Mouse (Mus musculus): ENCODE results near the gene Adora1. TPM values are rescaled to one million over a fixed set of nuclear protein-coding genes. Genes with fewer than 3 reads are reported as not detected.
A peak's percentile ranks its signal among the peaks of the same experiment; 100 is the strongest.

The Adora1 gene
- total RNA-seq, 2 experiments from 2014 or later: 70.4 to 83.0 TPM

GRCm38 (mm10) chr1:134240701-134241100 lies 5.5 kb upstream of the Adora1 start:
- DNase-seq: no peak

- no peak for DNase-seq
Observed at GRCm38 (mm10) chr1:134237438-134237837, 2.2 kb upstream of the Adora1 start.

DNA sequence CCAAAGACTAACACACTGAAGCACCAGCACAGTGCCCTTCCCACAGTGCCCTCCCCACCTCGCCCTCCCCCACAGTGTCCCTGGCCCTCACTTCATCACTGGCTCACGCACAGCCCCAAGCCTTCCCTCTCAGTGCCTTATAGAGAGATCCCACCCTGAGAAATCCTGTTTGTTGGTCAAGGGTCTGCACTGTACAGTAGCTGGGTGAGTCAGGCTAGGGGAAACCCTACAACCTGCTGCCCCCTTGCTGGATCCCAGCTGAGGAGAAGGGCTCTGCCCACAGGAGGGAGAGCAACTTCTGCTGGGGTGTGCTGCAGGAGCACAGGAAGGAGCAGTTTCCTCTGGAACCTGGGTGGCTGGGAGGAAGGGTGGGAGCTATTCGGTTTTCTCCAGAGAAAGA lies 911 bp upstream of the Adora1 start:
- DNase-seq: peak; percentile 26

DNA sequence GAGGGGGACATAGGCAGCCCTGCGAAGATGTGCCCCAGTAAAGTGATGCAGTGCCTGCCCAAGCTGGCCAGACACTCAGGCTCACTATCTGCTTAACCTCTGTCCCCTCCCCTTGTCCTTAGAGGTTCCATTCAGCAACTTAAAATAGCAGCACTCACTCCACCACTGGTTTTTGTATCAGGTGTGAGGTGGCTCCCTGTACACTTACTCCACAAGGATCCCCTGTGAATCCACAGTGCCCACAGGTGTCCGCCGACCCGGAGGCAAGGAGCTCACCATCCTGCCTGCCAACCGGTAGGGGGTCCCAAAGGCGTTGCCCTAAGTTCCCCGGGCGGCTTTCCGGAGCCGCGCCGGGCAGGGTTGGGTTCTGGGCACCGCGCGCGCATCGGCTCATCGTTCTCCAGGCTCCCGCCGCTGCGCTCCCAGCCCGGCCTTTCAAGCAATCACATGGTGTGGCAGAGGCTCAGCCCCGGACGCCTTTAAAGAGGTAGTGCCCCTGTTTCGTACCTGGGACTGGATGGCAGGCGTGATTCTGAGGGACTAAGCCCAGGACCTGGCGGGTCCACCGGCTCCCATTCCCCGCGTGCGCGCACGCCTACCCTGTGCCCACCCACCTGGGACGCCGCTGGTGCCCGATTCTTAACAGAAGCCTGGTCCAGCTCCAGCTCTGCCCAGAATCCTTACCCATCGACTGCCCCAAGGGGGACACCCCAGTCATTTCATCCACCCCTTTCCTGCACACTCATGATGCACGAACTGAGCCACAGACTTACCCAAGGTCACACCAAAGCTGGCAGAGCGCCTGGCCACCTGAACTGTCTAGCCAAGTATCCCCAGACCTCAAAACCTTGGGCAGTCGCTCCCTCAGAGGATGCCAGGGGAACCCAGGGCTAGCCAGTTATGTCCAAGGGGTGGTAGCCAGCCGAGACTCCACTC lies 508 bp downstream of the Adora1 start:
- peak; percentile 84 for DNase-seq

GRCm38 (mm10) chr1:134233681-134234454 lies 1.4 kb downstream of the Adora1 start:
- peak; percentile 39 for DNase-seq

DNA sequence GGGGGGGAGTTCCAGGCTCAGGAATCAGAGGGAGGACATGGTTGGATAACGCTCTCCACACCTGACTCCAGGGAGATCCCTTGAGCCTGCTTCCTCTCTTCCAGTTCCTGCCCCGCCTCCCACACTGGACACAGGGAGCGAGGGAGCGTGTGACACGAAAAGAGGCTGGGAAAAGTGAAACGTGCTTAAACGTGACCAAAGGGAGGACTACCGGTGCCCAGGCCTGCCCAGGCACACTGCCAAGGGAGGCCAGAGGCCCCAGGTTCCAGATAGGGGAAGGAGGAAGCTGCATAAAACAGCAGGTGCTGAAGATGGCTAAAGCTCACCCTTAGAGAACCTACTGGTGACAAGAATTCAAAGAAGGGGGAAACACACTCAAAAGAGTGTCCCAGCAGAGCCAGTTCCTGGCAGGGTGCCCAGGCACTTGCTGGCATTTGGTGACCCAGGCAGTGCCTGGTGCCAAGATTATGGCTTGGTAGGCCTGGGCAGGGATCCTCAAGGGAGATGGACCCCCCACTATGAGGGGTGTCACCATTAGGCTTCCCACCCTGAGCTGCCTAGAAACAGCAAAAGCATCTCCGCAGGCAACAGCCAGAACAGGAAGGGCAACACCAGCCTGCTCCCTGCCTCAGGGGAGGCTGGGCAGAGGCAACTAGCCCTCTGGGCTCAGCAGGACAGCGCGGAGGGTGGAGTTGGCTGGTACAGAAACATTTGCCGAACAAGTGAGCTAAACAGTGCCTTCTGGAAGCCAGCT lies 2.3 kb downstream of the Adora1 start:
- DNase-seq: peak; percentile 86

DNA sequence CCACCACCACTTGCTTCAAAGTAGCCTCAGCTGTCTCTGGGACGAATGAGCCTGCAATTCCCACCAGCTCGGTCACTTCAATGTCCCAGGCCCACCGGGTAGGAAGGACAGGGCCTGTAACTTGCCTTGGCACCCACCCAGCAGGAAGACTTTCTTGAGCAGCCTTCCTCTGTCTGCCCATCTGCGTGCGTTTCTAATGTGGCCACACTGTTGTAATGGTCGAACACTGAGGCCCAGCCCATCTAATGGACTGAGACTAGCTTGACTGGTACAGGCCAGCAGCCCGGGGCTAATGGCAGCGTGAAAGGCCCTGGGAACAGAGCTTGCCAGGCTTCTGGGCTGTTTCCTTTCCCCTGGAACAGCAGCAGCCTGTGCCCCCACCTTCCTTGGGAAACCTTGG lies 2.9 kb downstream of the Adora1 start:
- peak; percentile 58 for DNase-seq

GRCm38 (mm10) chr1:134231681-134232080 lies 3.5 kb downstream of the Adora1 start:
- DNase-seq: peak; percentile 10

DNA sequence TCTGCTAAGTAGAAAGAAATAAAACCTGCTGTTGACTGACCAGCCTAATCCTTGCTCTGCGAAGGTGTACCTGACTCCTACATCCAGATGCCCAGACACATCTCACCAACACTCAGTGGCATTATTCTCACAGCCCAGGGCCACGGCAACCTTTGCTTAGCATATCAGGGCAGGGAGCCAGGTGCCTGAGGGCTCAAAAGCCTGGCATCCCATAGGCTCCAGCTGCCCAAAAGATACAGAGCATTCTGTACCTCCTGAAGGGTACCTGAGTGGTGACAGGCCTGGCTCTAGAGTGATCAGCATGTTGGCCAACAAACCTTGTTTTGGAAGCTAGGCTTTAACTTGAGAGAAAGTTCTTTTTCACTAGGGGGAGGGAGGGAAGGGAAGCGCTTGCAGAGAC lies 4.0 kb downstream of the Adora1 start:
- DNase-seq: peak; percentile 60

DNA sequence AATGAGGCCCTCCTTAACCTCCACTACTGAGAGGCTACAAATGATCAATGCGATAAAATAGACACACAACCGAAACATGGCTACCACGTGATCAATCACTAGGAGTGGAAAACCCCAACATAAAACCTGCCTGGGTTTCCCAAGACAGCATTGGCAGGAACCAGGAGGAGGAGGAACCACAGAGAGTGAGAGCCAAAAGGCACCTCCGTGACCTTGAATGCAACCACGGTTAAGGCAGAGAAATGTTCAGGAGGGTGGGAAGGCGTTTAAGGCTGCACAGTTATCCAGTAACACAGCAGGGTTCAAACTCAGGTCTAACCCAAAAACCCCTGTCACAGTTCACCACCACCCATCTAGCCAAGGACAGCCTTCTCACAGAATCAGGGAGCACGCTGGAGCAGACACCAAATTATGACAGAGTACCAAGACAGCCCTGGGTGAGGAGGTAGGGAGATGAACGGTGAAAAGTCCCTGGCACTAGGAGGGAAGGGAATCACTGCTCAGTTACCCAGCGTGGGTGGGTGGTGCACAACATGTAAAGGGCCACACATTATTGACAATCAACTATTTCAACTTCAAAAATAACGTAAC lies 4.5 kb downstream of the Adora1 start:
- DNase-seq: peak; percentile 56

DNA sequence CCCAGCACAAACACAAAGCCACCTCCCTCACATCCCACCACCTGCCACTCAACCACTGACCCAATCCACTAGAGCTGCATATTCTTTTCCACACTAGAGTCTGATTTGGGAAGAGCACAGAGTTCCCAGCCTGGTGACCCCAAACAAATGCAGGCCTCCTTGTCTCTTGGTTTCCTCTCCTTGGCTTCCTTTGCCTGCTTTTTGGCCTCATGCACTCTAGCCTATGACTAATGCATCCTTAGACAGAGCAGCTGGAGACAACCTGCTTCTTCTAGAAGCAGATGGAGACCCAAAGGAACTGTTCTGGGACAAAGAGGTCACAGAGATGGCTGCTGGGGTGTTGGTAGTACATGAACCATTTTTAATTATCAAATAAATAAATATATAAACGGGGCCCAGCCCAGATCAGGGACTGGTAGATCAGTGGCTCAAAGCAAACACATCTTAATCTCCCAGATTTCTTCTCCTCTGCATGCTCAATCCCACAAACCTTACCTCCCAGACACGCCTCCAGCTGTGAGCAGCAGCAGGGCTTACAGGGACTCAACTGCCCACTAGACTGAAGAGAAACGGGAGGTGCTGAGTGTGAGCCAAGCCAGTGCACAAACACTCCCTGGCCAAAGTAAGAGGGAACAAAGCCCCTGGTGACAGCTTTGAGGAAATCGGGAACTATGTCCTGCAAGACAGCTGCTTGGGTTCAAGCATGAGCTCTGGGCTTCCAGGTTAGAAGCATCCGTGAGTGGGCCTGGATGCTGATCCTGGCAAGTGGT lies 5.2 kb downstream of the Adora1 start:
- peak; percentile 17 for DNase-seq

DNA sequence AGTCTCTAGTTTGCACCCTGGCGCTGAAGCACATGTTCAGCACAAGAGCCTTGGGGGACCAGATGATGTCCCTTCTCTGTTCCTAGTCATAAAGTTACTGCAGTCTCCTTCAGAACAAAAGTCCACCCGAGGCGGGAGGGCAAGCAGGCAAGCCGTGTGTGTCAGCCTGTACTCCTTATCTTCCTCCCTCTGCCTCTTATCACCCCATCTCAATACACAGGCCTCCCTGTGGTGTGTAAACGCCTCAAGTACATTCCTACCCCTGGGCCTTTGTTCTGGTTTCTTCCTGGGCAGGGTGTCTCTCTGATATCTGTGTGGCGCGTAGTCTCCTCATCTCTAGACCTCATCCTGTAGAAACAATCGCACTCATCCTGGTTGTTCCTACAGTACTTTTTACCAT lies 8.5 kb downstream of the Adora1 start:
- DNase-seq: no peak

GRCm38 (mm10) chr1:134225375-134225774 lies 9.9 kb downstream of the Adora1 start:
- DNase-seq: no peak

GRCm38 (mm10) chr1:134224649-134225227 lies 10.5 kb downstream of the Adora1 start:
- DNase-seq: no peak

- DNase-seq: peak; percentile 86
Observed at GRCm38 (mm10) chr1:134222122-134223055, 12.8 kb downstream of the Adora1 start.

DNA sequence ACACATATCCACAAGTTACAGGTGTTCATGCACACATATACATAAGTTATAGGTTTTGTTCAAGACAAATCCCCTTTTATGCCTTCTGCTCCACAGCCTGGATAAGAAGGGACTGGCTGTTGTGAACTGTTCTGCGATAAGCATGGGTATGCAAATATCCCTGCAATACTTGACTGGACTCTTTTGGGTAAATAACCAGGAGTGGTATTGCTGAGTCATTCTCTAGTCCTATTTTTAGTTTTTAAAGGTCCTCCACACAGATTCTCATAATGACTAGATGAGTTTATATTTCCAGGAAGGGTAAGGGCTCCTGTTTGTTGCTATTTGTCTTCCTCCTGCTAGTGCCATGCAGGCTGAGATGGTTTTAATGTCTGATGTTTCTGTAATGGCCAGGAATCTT lies 14.1 kb downstream of the Adora1 start:
- no peak for DNase-seq

DNA sequence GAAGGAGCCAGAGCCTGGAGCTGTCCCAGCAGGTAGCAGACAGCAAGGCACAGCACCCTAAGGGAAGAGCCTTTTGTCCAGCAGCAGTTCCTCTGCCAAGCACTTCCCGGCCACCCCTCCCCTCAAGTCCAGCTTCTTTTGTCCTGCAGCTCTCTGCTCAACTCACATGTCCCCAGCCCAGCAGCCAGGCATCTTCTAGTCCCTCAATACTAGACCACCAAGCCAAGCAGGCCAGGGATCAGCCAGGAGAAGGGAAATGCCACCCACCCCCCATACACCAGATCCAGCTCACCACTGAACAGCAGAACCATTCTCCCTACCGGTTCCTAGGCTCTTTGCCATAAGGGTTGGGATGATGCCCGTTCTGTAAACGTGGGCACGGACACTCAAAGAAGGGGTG lies 15.6 kb downstream of the Adora1 start:
- DNase-seq: no peak

- no peak for DNase-seq
Observed at GRCm38 (mm10) chr1:134217942-134218341, 17.3 kb downstream of the Adora1 start.

- peak; percentile 83 for DNase-seq
Observed at GRCm38 (mm10) chr1:134217028-134217481, 18.2 kb downstream of the Adora1 start.

GRCm38 (mm10) chr1:134216629-134216971 lies 18.6 kb downstream of the Adora1 start:
- no peak for DNase-seq
